Mouse (Mus musculus): ENCODE data around the gene Kbtbd13.

DNA sequence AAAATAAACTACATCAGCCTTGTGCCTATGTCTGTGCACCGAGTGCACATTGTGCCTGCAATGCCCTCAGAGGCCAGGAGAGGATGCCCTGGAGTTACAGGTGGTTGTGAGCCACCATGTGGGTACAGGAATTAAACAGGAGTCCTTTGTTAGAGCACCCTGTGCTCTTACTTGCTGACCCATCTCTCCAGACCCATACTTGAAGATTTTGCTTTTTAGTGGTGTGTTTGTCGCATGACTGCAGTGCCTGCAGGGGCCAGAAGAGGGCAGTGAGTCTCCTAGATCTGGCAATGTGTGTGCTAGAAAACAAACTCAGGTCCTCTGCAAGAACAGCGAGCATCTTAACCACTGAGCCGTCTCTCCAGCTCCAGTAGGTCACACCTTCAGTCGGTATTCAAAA, 42.7 kb upstream of the Kbtbd13 start:
- TF ChIP-seq CTCF (IDR thresholded peaks at IDR 0.05; ENCODE audit: extremely low read depth, insufficient read length, insufficient replicate concordance, low read depth, low read length): peak; percentile 68; the same call in 1 of the 2 replicates
- no peak for TF ChIP-seq POLR2A (IDR thresholded peaks at IDR 0.05; ENCODE audit: low read depth, low read length)

Measured in small intestine, adult 2 months (tissue).